Mouse (Mus musculus) spleen, adult 2 months (tissue): ENCODE data around the gene Dclk1. TPM values are rescaled to one million over a fixed set of nuclear protein-coding genes. Genes with fewer than 3 reads are reported as not detected.
A peak's percentile ranks its signal among the peaks of the same experiment; 100 is the strongest.

Experiments
- DNase-seq, 2 experiments: peaks; one replicate each; pipeline versions ENCODE4 v3.0.0 to v3.0.0-alpha.2; 2012 to 2021; ENCODE audit warnings: low spot score in 2 of 2, low read depth in 1 of 2
- H3K27ac ChIP-seq: fragments of 200-500 bp; 2 replicates; pipeline ENCODE4 v1.5.1; 2012; ENCODE audit warnings: low read length, inconsistent platforms; ENCODE audit not compliant: insufficient read depth
- H3K27me3 ChIP-seq: fragments of 200-500 bp; 2 replicates; pipeline ENCODE4 v1.6.1; 2012; ENCODE audit warnings: mild to moderate bottlenecking, moderate library complexity, low read length, inconsistent platforms; ENCODE audit not compliant: control insufficient read depth, insufficient read depth
- H3K36me3 ChIP-seq: fragments of 200-500 bp; 2 replicates; pipeline ENCODE4 v1.6.1; 2012; ENCODE audit warnings: mild to moderate bottlenecking, low read length, inconsistent platforms; ENCODE audit not compliant: control insufficient read depth, insufficient read depth
- H3K4me1 ChIP-seq: fragments of 200-500 bp; 2 replicates; pipeline ENCODE4 v1.6.1; 2011; ENCODE audit warnings: inconsistent platforms; ENCODE audit not compliant: control insufficient read depth, insufficient read depth, insufficient read length
- H3K4me3 ChIP-seq: fragments of 200-500 bp; 2 replicates; pipeline ENCODE4 v1.5.1; 2011; ENCODE audit warnings: mild to moderate bottlenecking, inconsistent platforms; ENCODE audit not compliant: insufficient read depth, insufficient read length; ENCODE audit errors: extremely low read depth
- CTCF ChIP-seq: fragments of 200-500 bp; IDR thresholded peaks from 2 replicates; pipeline ENCODE4 v1.5.1; 2011; ENCODE audit warnings: mild to moderate bottlenecking, inconsistent platforms; ENCODE audit not compliant: insufficient read depth, insufficient read length, insufficient replicate concordance; ENCODE audit errors: extremely low read depth
- POLR2A ChIP-seq: fragments of 200-500 bp; IDR thresholded peaks from 2 replicates; pipeline ENCODE4 v1.6.1; 2011; ENCODE audit warnings: low read depth, low read length, inconsistent platforms
- WGBS: fragments of 180-500 bp; shearing (Covaris S2); methylation state at CpG from one replicate; pipeline ENCODE4 v1.1.7; 2018; 5-methylcytosine and 5-hydroxymethylcytosine counted together
- polyA plus RNA-seq: library from polyadenylated mRNA; depleted of rRNA; stranded (reverse); fragments of >200 nt; gene quantifications from 2 replicates; pipeline ENCODE4 v1.2.3, GENCODE M21; 2012

The Dclk1 gene
- polyA plus RNA-seq, 1 experiment, result 3.0 TPM

DNA sequence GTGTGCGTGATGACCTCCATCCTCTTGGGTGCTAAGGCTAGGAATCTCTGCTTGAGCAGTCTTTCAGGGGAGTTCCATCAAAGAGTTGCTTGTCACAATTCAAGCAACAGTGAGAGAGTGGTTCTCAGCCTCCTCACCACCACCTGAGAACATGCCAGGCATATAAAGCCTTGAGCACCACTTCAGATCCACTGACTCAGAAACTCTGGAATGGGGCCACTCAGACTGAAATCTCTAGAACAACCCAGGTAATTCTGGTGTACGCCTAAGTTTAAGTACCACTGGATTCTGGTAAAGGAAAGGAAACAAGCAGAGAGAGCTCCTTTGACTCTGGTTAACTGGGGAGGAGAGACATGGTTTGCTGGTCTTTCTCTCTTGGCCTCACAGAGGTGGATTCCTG, 210.3 kb downstream of the Dclk1 start:
- Histone ChIP-seq H3K27ac (no peak overlapping the region), H3K4me1 (no peaks in the 10 kb centered on the region), H3K36me3 (no peaks in the 10 kb centered on the region), H3K4me3 (no peak overlapping the region), H3K27me3 (no peaks in the 10 kb centered on the region)
- DNase-seq, result no peak
- TF ChIP-seq CTCF (no peak), POLR2A (no peak)
- 85% methylated on average over 2 of the region's 2 CpGs for WGBS

DNA sequence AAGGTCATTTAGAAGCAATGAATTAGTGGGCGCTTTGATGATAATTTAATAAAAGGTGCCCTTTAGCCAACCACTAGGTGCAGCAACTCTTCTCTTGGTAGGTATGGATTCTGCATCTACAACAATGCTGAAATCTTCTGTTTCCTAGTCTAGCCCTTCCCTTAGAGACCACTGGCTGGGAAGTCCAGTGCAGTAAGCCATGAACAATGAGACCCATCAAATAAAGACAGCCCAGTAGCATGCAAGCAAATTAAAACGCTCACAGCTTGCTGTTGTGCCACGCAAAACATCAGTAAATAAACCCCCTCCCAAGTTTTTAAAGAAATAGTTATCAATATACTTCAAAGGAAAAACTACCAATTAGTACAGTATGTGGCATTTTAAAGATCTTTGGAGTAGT, 218.9 kb downstream of the Dclk1 start:
- Histone ChIP-seq H3K36me3 (no peaks in the 10 kb centered on the region), H3K27ac (no peak overlapping the region), H3K4me1 (no peaks in the 10 kb centered on the region), H3K27me3 (no peaks in the 10 kb centered on the region), H3K4me3 (no peak overlapping the region)
- 89% methylated on average over 3 of the region's 3 CpGs for WGBS
- TF ChIP-seq CTCF (no peak), POLR2A (no peak)
- DNase-seq, result no peak

DNA sequence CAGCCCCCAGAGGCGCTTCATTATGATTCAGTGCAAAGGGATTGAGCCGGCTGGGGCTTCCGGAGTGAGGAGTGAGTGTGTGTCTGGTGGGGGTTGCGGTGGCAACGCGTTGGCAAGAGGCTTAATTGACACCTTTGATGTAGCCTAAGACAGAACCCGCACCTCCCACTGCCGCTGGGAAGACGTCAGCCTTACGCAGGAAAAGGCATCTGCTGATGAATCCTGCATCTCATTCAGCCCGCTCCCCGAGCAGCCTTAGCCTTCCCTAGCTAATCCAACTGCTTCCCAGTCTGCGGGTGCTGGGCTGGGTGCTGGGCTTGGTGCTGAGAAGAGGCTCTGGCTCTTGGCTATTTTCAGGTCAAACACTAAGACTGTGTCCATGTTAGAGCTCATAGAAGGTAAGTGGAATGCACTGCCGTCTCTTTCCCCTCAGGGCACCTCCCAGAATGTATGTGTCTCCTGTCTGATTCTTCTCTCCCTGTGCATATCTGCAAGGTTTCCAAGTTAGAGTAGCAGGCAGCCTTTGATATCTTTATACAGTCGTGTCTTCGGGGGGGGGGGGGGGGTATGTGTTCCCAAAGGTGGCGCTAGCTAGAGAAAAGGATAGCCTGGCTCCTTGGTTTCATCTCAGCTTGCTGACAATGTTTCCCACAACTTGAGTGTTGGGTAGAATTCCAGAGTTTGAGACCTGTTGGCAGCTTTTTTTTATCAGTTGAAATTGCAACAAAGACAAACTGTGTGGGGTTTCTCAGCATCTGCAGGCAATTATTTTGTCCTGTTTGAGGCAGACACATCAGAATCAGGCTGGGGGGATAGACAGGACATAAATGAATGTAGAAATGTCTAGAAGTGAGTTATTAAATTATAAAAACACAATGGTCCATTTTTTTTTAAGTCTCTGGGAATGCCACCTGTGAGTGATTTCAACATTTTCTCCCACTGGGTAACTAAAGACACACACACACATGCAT, 219.8 kb downstream of the Dclk1 start:
- Histone ChIP-seq H3K27me3 (no peaks in the 10 kb centered on the region), H3K4me1 (no peaks in the 10 kb centered on the region), H3K36me3 (no peaks in the 10 kb centered on the region), H3K4me3 (no peak overlapping the region), H3K27ac (no peak overlapping the region)
- TF ChIP-seq CTCF (no peak), POLR2A (no peak)
- peak in 1 of 2 experiments; percentile 1 for DNase-seq
- 9% methylated on average over 17 of the region's 17 CpGs for WGBS

DNA sequence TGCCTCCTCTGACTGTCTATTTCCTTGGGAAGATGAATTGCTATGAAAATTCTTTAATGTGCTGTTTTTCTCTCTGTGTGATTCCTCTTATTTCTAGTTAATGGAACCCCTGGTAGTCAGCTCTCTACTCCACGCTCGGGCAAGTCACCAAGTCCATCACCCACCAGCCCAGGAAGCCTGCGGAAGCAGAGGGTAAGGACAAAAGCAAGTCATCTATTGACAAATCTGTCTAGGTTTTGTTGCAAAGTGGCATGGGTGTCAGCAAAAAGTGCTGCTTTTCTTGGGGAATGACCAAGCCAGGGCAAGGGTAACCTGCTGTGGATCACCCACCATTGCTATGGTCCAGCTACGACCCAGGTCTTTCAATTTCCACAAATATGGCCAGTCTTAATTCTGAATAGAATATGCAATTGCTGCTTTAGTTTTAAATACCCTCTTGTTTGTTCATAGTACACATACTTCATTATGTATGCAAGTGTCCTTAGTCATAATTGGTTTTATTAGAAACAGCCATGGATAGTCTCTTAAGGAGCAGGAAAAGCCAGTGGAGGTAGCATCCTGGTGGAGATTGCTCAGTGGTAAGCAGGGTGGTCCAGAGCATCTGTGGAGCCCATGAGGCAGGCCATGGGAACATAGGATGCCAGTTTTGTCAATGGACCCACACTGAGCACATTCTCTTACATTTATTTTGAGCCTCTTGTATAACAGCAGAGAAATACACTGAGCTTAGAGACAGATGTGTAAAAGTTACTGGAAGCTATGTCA, 220.9 kb downstream of the Dclk1 start:
- no peaks in the 10 kb centered on the region for H3K27me3 ChIP-seq
- DNase-seq, result no peak
- H3K36me3 ChIP-seq, result no peaks in the 10 kb centered on the region
- no peak overlapping the region for H3K27ac ChIP-seq
- H3K4me3 ChIP-seq, result no peak overlapping the region
- 91% methylated on average over 4 of the region's 4 CpGs for WGBS
- TF ChIP-seq POLR2A (no peak), CTCF (no peak)
- H3K4me1 ChIP-seq, result no peaks in the 10 kb centered on the region

DNA sequence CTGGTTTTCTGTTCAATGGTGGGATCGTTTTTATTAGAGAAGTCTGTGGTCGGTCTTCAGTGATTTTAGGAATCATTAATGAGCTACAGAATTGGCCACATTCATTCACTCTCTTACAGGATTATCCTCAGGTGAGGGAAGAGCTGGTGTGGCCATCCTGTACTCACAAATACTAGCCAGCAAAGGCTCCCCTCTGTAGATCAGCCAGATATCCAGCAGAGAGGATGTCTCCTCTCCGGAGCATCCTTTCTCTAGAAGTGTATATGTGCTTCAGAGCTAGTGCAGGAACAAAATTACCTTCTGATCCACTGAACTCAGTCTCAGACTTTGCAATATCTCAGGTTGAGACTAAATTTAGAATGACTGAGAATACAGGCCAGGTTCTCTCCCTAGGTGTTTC, 222.1 kb downstream of the Dclk1 start:
- TF ChIP-seq CTCF (no peak), POLR2A (no peak)
- Histone ChIP-seq H3K27me3 (no peaks in the 10 kb centered on the region), H3K4me3 (no peak overlapping the region), H3K4me1 (no peaks in the 10 kb centered on the region), H3K36me3 (no peaks in the 10 kb centered on the region), H3K27ac (no peak overlapping the region)
- DNase-seq, result no peak
- 86% methylated on average over 3 of the region's 3 CpGs for WGBS

DNA sequence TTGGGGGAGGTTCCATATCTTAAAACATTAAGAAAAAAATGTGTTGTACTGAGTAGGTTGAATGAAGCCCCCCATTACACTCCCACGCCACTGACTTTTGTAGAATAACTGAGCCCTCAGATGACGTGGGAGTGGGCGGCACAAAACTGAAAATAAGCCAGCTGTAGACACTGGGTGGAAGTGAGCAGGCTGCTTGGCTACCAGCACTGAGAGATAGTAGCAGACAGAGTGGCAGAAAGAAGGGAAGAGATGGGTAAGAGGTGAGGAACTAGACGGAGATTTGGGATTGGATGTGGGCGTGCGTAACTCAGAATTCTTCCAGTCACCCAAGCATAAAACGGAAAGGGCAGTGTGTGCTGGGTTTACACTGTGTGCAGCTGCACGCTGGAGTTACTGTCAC, 223.6 kb downstream of the Dclk1 start:
- no peaks in the 10 kb centered on the region for H3K4me1 ChIP-seq
- H3K27me3 ChIP-seq, result no peaks in the 10 kb centered on the region
- DNase-seq, result no peak
- H3K27ac ChIP-seq, result no peak overlapping the region
- TF ChIP-seq CTCF, result no peak
- WGBS, result 84% methylated on average over 8 of the region's 8 CpGs
- no peaks in the 10 kb centered on the region for H3K36me3 ChIP-seq
- no peak overlapping the region for H3K4me3 ChIP-seq

DNA sequence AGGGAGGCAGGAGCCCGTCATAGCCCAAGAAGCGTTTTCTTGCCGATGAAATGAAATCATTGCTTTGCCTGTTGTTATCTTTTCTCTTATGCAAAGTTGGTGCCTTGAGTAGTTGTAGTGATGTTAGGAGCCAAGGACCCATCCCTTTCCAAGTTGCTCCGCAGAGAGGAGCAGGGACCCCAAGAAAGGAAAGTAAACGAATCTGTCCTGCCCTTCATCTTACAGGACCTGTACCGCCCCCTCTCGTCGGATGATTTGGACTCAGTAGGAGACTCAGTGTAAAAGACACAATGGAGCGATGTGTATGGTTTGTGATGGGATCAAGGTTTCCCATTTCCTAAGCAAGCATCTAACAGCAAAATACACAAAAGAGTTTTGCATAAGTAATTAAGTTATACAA, 224.2 kb downstream of the Dclk1 start:
- WGBS, result 90% methylated on average over 9 of the region's 9 CpGs
- H3K4me3 ChIP-seq, result no peak overlapping the region
- TF ChIP-seq CTCF, result no peak
- no peak for TF ChIP-seq POLR2A
- no peaks in the 10 kb centered on the region for H3K36me3 ChIP-seq
- H3K27ac ChIP-seq, result no peak overlapping the region
- no peaks in the 10 kb centered on the region for H3K27me3 ChIP-seq
- H3K4me1 ChIP-seq, result no peaks in the 10 kb centered on the region
- DNase-seq, result no peak
